Mouse (Mus musculus): ENCODE results near the gene Adpgk.
"Not testable (repeated sequence)": the region's sequence is repeated elsewhere in the genome, so short reads cannot be mapped to it uniquely, and the experiment has no call there.

Adpgk gene

DNA sequence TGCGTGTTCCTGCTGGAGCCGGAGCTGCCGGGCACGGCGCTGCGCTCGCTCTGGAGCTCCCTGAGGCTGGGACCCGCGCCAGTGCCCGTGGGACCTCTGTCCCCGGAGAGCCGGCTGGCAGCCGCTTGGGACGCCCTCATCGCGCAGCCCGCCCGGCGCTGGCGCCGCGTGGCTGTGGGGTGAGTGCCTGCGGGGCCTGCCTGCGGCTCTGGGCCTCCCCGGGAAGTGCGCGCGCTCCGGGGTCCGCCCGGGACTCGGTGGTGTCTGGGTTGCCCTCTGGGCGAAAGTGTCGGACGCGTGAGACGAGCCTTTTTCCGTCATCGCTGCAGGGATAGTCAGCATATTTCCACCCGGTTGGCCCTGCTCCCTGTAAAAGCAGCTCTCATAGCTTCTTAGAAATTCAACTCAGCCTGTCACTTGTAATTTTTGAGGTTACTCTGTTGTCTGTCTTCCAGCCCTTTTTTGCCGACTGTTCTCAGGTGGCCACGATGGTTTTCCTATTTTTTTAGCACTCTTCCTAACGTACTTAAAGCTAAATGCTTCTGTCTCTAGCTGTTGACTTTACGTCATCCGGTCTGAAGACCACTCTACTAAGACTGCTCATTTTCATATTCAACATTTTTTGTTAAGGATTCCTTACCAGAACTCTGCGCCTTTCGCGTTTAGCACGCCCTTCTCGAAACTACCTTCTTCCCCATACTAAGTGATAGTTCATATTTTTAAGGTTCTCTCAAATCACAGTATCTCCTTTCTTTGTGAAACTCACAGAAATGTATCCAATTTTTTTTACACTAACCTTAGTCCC, 532 bp downstream of the Adpgk start:
- DNase-seq, result no peak

DNA sequence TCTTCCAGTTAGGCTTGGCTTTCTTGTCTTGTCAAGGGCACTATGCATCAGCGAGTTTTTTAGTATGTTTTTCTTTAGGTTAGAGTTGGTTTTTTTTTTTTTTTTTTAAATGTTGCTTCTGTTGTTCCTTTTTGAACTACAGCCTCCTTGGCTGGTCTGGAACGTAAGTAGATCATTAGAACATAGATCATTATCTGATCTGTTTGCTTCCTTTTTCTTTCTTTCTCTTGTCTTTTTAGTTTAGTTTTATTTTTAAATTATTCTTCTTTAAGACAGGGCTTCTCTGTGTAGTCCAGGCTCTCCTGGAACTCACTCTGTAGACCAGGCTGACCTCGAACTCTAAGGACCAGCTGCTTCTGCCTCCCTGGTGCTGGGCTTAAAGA, 1.1 kb downstream of the Adpgk start:
- no peak for DNase-seq

DNA sequence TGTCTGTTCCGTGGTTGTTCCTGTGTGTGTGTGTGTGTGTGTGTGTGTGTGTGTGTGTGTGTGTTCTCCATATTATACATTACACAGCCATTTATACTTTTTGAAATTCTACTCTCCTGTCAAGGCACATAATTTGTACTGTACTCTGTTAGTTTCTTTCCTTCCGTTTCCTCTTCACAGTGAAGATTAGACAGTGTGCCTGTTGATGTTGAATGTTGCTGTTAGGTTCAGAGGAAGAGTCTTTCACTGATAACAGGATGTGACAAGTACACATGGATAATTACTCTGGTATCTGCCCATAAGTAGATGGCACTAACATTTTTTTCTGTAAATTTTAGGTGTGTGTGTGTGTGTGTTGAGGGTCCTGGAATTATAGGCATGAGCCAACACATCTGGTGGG, 5.1 kb downstream of the Adpgk start:
- DNase-seq, result no peak

DNA sequence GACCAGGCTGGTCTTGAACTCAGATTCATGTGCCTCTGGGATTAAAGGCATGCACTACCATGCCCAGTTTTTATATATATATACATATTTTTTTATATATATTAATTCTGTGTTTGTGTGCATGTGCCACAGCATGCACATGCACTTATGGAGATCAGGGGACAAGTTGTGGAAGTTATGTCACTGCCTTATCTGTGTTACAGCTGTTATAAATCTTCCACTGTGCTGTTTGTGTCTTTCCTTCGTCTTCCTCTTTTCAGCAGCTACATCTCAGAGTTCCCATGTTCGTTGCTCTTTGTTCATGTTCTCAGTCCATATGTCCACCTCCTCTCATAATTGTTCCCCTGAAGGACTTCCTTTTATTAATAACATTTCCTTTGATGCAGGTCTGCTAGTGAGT, 16.5 kb downstream of the Adpgk start:
- DNase-seq, result no peak

DNA sequence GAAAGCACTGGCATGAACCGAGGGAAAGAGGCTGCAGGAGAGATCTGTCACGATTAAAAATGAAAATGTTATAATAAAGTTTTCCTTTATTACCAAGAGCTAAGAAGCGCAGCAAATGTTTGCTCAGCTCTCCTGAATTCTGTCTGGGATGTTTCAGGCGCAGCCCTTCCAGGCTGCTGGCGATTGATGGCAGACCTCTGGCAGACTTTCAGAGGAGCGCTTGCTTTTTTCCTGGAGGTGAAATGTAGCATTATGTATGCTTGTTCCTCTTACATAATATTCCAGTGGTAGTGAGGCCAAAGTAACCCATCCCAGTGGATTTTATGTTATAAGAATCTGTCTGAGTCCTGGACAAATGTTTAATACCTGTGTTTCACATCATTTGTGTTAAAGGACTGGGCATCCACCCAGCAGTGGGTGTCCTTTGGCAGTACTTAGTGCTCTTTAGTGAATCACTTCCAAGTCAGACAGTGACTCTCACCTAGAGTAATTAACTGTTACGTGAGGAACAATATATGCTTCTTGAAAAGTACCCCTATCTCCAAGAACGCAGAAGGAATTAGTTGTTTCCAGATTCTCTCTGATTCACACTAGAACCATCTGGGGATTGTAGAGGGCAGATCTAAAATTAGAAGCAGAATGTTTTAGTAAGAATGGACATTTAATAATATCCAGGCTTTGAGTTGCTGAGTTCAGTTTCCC, 19.4 kb downstream of the Adpgk start:
- no peak for DNase-seq

DNA sequence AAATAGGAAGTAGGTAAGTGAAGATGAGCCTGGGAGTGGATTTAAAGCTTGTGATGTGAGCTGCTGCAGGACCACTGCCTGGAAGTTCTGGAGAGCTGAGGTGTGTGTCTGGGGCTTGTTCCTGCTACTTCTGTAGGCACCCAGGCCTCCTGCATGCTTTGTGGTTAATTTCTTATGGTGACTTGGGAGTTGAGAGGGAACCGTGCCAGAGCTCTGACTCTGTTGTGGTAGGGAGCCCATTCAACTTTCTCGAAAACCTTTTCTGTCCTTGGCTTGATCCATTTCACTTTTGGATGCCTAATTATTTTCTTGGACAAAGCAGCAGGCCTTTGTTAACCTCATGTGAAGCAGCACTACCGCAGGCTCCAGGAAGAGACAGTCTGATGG, 19.9 kb downstream of the Adpgk start:
- DNase-seq, result no peak

DNA sequence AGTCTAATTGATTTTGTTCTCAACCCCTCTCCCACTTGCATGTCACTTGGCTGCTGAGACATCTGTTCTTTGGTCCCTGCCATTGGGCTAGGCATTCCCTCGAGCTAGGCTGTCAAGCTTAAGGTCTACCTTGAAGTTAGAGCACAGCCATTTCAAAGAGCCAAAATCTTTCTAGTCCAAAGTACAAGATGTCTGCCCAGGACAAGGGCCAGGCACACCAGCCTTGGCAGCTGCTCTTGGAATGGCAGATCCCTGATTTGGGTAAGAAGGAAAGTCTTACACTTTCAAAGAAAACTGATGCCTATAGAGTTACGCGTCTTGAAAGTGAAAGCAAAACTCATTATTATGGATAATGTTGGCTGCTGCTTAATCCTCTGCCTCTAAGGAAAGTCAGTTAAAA, 24.8 kb downstream of the Adpgk start:
- peak in 1 of 2 experiments; percentile 7 for DNase-seq

DNA sequence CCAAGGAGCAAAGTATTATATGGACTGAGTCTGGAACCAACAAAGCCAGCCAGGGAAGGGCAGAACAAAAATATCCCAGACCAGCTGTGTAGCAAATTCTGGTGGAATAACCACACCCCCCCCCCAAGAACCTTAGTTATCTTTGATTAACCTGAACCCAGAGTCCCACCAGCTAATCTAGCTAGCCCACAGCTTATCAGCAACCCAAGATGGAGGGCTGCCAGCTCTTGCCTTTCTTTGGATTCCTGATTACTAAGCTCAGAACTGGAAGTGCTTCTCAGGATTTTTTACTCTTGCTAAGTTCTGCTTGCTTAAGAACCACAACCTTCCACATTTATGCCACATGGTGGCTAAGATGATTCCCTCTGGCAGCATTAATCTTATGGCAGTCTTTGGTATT, 33.0 kb downstream of the Adpgk start:
- DNase-seq, result no peak

DNA sequence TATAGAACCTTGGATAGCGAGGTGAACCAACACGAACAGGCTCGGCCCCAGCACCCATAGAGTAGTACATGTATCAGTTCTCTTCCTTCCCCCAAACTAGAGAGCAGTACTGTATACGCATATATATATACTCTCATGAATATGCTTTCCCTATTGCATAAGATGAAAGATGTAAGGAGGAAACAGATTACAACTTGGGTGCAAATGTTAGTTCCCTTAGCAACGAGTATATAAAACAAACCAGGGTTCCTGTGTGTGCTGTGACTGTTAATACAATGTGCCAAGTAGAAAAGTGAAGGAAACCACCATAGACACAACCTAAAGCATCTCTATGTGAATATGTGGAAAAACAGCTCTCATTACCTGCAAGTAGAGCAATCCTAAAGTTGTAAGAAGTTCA, 38.7 kb downstream of the Adpgk start:
- no peak for DNase-seq

DNA sequence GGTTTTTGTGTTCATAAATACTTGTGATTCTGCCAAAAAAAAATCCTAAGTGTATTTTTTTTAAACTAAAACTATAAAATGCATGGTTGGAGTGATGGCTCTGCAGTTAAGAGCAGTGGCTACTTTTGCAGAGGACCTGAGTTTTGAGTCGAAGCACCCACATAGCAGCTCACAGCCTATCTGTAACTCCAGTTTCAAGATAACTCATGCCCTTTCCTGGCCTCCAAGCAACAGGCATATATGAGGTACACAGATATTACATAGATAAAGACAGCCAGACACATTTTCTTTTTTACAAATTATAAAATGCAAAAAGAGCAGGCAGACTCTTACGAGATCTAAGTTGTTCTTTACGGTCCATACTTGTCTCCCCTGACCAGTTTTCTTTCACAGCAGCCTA, 45.2 kb downstream of the Adpgk start:
- DNase-seq, result no peak

DNA sequence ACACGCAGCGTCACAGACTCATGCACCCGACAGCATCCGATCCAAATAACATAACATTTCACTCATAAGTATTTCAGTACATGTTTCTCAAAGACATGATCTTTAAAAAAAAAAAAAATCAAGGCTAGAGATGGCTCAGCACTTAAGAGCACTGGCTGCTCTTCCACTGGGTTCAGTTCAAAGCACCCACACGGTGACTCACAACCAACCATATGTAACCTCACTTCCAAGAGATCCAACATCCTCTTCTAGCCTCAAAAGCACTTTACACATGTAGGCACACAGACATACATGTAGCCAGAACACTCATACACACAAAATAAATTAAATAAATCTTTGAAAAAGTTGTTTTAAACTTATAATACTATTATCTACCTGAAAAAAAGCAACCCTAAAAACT, 46.5 kb downstream of the Adpgk start:
- no peak for DNase-seq

DNA sequence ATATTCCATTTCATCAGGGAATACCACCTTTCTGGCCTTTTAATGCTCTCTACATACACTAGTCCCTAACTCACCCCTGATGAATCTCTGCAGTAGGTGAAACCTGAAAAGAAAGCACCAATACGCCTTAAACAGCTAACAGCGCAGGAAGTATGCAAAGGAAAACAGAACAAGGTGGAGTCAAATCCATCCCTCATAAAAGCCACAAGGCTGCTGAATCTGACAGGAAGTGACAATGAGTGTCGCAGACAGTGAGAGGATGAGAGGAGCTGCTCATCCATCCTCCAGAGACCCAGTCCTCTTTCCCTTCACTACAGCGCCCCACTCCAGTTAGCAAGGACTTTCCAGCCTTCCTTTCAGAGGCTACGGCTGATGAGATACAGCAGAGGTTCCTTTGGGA, 47.1 kb downstream of the Adpgk start:
- no peak for DNase-seq

DNA sequence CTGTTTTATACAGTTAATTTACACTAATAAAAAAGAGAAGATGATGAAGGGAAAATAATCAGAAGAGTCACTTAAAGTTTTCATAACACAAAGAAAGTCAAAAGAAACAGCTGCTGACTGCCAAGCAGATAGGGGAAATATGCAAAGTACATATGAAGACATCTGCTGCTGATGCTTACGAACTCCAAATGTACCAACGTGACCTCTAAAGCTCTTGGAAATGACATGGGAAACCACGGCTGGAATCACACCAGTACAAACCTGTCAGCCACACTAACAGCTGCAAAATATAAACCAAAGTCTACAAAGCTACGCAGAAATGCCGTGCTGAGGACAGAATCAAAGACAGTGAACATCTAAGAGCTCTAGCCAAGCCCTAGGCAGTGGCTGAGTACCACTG, 47.7 kb downstream of the Adpgk start:
- no peak for DNase-seq

DNA sequence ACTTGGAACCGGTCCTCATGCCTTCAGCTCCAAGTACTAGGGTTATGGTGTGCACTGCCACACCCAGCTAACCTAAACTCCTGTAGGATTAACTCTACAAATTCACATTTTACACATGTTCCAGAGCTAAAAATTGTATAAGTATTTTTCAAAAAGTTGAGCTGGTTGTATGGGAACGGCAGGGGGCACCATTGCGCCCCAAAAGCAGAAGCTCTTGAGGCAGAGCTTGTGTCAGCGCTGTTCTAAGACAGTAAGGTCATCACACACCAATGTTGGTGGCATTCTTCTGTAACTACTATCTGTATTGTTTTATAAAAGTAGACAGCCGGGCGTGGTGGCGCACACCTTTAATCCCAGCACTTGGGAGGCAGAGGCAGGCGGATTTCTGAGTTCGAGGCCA, 48.6 kb downstream of the Adpgk start:
- DNase-seq, result no peak

DNA sequence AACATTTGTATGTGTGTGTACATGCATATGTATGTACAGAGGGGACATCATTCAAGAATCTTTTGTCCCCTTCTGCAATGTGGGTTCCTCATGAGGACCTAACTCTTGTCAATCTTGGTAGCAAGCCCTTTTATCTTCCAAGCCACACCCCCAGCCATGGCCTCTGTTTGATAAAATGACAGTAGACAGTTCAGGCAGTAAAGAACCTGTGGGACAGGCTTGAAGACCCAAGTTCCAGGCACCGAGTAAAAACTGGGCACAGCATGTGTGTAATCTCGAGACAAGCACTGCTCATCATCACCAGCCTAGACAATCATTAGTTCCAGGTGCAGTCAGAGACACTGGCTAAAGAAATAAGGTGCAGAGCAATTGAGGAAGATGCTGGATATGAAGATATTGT, 54.8 kb downstream of the Adpgk start:
- DNase-seq, result no peak

DNA sequence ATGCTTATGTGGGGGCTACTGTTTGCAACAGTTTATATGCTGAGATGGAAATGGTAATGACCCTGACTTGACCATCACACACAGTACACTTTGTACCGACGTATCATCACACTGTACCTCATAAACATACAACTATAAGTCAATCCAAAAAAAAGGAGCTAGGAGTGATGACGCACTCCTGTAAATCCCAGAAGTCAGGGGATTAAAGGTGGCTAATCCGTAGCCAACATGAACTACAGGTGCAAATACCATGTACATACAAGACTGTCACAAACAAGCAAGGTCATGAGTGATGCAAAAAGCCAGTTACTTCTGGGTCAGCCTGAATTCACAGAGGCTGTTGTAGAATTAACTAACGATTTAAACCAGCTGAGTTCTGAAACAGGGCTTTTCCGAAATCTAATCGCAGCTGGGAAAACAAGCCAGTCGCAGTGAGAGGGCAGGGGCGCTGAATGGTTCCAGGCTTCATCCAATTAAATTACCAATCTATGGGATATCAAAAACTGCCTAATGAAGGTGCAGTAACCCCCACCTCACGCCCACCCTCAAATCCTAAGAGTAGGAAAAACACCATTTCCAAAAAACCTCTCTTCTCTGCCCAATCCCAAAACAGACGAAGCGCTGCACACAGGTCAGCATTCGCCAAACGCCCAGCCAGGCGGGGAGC, 61.4 kb downstream of the Adpgk start:
- DNase-seq, result no peak

DNA sequence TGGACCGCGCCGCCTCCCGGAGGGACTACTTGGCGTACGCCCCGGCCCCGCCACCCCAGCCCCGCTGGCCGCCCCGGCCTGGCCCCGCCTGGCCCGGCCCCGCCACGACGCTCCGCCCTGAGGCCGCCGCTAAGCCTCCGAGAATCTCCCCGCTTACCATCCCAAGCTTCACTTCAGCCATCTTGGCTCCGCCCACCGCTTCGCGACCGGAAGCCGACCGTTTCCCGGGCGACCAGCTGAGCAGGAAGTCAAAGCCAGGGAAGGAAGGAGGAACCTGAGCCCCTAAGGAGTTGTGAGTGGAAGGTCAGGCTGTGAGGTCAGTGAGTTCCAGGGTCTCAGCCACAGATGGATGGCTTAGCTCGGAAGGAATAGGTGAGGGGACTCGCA, 61.9 kb downstream of the Adpgk start, which contains the start of gene Bbs4:
TSS of gene Bbs4 (minus strand) at position 256 of the 387 bp plus-strand sequence.
- peak; percentile 92 to 95 for DNase-seq

DNA sequence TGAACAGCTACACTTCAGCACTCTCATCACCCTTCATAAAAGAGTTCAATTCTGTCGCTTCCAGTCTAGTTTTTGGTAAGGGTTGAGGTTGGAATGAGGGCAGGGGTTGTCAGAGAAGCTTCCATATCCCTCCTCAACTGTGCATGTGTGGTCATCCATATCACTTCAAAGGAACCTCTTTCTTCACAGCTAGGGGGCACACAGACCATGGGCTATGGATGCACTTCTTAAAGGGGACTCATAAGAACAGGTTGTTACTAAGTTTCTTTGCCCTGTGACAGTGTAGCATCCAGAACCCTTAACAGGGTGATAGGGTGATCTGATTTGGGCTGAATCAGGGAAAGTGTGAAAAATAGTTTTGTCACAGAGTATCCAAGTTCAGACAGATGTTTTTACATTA, 66.7 kb downstream of the Adpgk start:
- DNase-seq, result not testable (repeated sequence)

DNA sequence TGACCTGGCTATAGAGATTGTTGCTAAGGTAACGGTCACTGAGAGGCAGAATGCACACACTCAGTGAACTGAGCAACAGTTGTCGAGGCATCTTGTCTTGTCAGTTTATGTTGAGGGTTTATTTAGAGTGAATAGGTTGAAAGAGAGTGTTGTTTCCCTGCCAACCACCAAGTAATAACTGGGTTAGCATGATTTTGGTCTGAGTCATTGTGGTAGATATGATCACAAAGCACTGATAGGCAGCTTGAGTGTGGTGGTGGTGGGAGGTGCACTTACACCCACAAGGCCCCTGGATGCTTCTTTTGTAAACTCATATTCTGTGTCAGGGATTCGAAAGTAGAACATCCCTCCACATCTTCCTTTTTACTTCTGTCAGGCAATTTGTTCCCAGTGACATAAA, 69.1 kb downstream of the Adpgk start:
- DNase-seq, result not testable (repeated sequence)

DNA sequence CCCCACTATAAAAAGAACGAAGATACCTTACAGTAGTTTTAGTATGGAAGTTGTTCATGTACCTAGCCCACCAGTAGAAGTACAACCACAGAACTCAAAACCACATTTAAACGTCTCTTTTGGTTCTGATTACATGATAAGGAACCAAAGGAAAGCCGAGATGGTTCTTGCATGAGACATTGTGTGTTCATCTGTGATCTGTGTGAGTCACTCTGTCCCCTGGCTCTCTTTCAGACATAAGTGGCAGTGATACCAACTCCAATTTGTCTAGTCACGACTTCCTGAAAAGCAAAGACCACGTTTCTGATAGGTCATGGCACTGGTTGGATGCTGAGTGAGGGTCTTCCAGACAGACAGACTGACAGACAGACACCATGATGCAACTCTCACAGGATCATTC, 77.9 kb downstream of the Adpgk start:
- DNase-seq, result no peak

DNA sequence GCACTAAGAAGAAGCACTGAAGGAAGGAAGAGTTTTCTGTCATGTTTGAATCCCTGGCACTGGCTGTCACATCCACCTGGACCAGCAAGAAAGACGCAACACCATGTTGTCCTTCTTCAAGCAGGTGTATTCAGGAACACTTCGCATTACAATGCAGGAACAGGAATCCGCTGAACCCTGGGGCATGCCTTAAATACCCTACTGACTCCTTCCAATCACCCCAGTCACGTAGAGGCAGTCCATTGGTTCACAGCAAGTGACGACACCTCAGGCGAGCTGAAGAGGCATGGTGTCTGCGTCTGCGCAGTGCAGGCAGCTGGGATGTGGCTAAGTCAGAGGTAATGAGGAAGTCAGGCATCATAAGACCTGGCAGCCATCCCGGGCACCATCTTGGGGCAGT, 78.3 kb downstream of the Adpgk start:
- no peak for DNase-seq
